Mouse (Mus musculus) lung, embryonic 15.5 days (tissue): ENCODE measurements around the gene Fkbp15. TPM values are rescaled to one million over a fixed set of nuclear protein-coding genes. Genes with fewer than 3 reads are reported as not detected.

ENCODE experiments used
- polyA plus RNA-seq: library from polyadenylated mRNA; unstranded; fragments of >200 nt; fragmentation: Nextera tagmentation; extraction: Ambion mirVana; gene quantifications from 2 replicates; pipeline ENCODE4 v1.2.1, GENCODE M21; 2015

The Fkbp15 gene
- polyA plus RNA-seq, 1 experiment from 2014 or later: 25.2 TPM

Other genes with a start within 250 kb of the Fkbp15 start
- gene Mup21, start 209.7 kb downstream of the Fkbp15 start, polyA plus RNA-seq: not detected in 2 replicates
- gene Zfp37, start 129.5 kb downstream of the Fkbp15 start, polyA plus RNA-seq: 8.7 and 9.3 TPM in 2 replicates
- gene Slc31a2, start 98.0 kb downstream of the Fkbp15 start, polyA plus RNA-seq: 18.1 and 22.4 TPM in 2 replicates
- 48.3 and 51.7 TPM in 2 replicates for gene Slc31a1, start 179 bp upstream of the Fkbp15 start, polyA plus RNA-seq
- 152 and 158 TPM in 2 replicates for gene Cdc26, start 48.1 kb upstream of the Fkbp15 start, polyA plus RNA-seq
- 22.4 and 23.3 TPM in 2 replicates for gene Prpf4, start 48.2 kb upstream of the Fkbp15 start, polyA plus RNA-seq
- 0.14 TPM in 1 of 2 replicates, not detected in the other for gene Rnf183, start 74.7 kb upstream of the Fkbp15 start, polyA plus RNA-seq
- gene Wdr31, start 110.3 kb upstream of the Fkbp15 start, polyA plus RNA-seq: 12.9 and 13.0 TPM in 2 replicates
- gene Bspry, start 119.5 kb upstream of the Fkbp15 start, polyA plus RNA-seq: 36.7 and 44.0 TPM in 2 replicates
- 18.6 and 21.1 TPM in 2 replicates for gene Hdhd3, start 142.9 kb upstream of the Fkbp15 start, polyA plus RNA-seq
- 116 and 117 TPM in 2 replicates for gene Alad, start 159.4 kb upstream of the Fkbp15 start, polyA plus RNA-seq
- 89.5 and 90.2 TPM in 2 replicates for gene Pole3, start 164.5 kb upstream of the Fkbp15 start, polyA plus RNA-seq
- gene 4933430I17Rik, start 164.8 kb upstream of the Fkbp15 start, polyA plus RNA-seq: 0.47 and 0.72 TPM in 2 replicates
- gene Rgs3, start 199.3 kb upstream of the Fkbp15 start, polyA plus RNA-seq: 52.8 and 53.5 TPM in 2 replicates